ENCODE assay signal across 20 mouse cellular contexts in genomic region chr19:38729264-38729663, GRCm38 (mm10).
A peak's percentile ranks its signal among the peaks of the same experiment; 100 is the strongest.
DNase-seq lines count a peak whose midpoint lies in the region; ATAC-seq and TF ChIP-seq lines count a peak whose summit lies in the region.
"Had no signal": no experiment of that assay in that cellular context is flagged by ENCODE, and none has a peak within 500 bp of the region (broad histone marks: within the 10 kb centered on the region; RNA-seq: fewer than 3 reads in every experiment).

No protein-coding gene starts in this region.

- H3K4me2 ChIP-seq in forebrain, embryonic 11.5 days (ENCODE audit: low read depth, low read length, severe bottlenecking) = no peak overlapping the region
- no peak overlapping the region for H3K4me2 ChIP-seq in neural tube, embryonic 13.5 days
- H3K4me2 ChIP-seq in hindbrain, embryonic 15.5 days = no peak overlapping the region
- no peak overlapping the region for H3K4me2 ChIP-seq in midbrain, postnatal 0 days (ENCODE audit: low read depth, low read length, poor library complexity, severe bottlenecking)
- H3K4me2 ChIP-seq: embryonic facial prominence, embryonic 12.5 days; limb, embryonic 15.5 days; lung, embryonic 15.5 days; neural tube, embryonic 12.5 days had no signal

- peak; percentile 25 for DNase-seq in forebrain, embryonic 10.5 days (ENCODE audit: extremely low spot score, low spot score)
- no peak for DNase-seq in forebrain, embryonic 11.5 days (ENCODE audit: low spot score)
- DNase-seq in neural tube, embryonic 10.5 days (ENCODE audit: extremely low spot score, low spot score) = no peak
- DNase-seq in midbrain, postnatal 0 days (ENCODE audit: low spot score) = peak; percentile 66
- no peak for DNase-seq in thymus, postnatal 14 days
- DNase-seq in ovary, postnatal 10 days (ENCODE audit: low spot score) = no peak
- DNase-seq: cerebellum, postnatal 10 days; heart, postnatal 36 days; kidney, adult 18-20 months; kidney, postnatal 36 days; thymus, postnatal 25 days had no signal

- H3K27me3 ChIP-seq in forebrain, embryonic 10.5 days (ENCODE audit: poor library complexity, severe bottlenecking) = no peaks in the 10 kb centered on the region
- H3K27me3 ChIP-seq in forebrain, embryonic 11.5 days (ENCODE audit: control insufficient read depth, insufficient read depth, low read length) = no peaks in the 10 kb centered on the region
- no peaks in the 10 kb centered on the region for H3K27me3 ChIP-seq in neural tube, embryonic 13.5 days
- H3K27me3 ChIP-seq in hindbrain, embryonic 15.5 days = no peaks in the 10 kb centered on the region
- no peaks in the 10 kb centered on the region for H3K27me3 ChIP-seq in midbrain, postnatal 0 days (ENCODE audit: insufficient read depth, low read length)
- H3K27me3 ChIP-seq: CH12.LX; embryonic facial prominence, embryonic 12.5 days; limb, embryonic 15.5 days; lung, embryonic 15.5 days; megakaryocyte, embryonic 14.5 days; neural tube, embryonic 12.5 days had no signal

- H3K4me1 ChIP-seq in forebrain, embryonic 10.5 days = peaks cover 13% of the 10 kb centered on the region
- H3K4me1 ChIP-seq in forebrain, embryonic 11.5 days (replicated peaks; ENCODE audit: control insufficient read depth, insufficient read depth, low read length) = no peaks in the 10 kb centered on the region
- no peaks in the 10 kb centered on the region for H3K4me1 ChIP-seq in neural tube, embryonic 13.5 days (replicated peaks)
- peaks cover 7% of the 10 kb centered on the region for H3K4me1 ChIP-seq in hindbrain, embryonic 15.5 days (replicated peaks)
- H3K4me1 ChIP-seq in midbrain, postnatal 0 days (ENCODE audit: insufficient read depth, low read length) = no peaks in the 10 kb centered on the region
- H3K4me1 ChIP-seq: embryonic facial prominence, embryonic 12.5 days; heart, embryonic 10.5 days; lung, embryonic 15.5 days; megakaryocyte, embryonic 14.5 days; neural tube, embryonic 12.5 days had no signal

- H3K9ac ChIP-seq in forebrain, embryonic 11.5 days (ENCODE audit: low read length) = no peak overlapping the region
- H3K9ac ChIP-seq in neural tube, embryonic 13.5 days = no peak overlapping the region
- no peak overlapping the region for H3K9ac ChIP-seq in hindbrain, embryonic 15.5 days
- no peak overlapping the region for H3K9ac ChIP-seq in midbrain, postnatal 0 days (replicated peaks; ENCODE audit: low read length, poor library complexity, severe bottlenecking)
- H3K9ac ChIP-seq: embryonic facial prominence, embryonic 12.5 days; limb, embryonic 15.5 days; lung, embryonic 15.5 days; neural tube, embryonic 12.5 days had no signal

- no peaks in the 10 kb centered on the region for H3K36me3 ChIP-seq in forebrain, embryonic 10.5 days (replicated peaks)
- H3K36me3 ChIP-seq in forebrain, embryonic 11.5 days (ENCODE audit: control insufficient read depth, insufficient read depth, low read length) = no peaks in the 10 kb centered on the region
- 0 out of 2 replicates have a peak, but pooled peaks cover 16% of the 10 kb centered on the region for H3K36me3 ChIP-seq in neural tube, embryonic 13.5 days
- H3K36me3 ChIP-seq in hindbrain, embryonic 15.5 days = 0 out of 2 replicates have a peak, but pooled peaks cover 3% of the 10 kb centered on the region
- H3K36me3 ChIP-seq in midbrain, postnatal 0 days (ENCODE audit: insufficient read depth, low read length) = no peaks in the 10 kb centered on the region
- H3K36me3 ChIP-seq: embryonic facial prominence, embryonic 12.5 days; heart, embryonic 10.5 days; lung, embryonic 15.5 days had no signal

- ATAC-seq in forebrain, embryonic 11.5 days (replicated peaks; ENCODE audit: low FRiP score) = no peak
- ATAC-seq in neural tube, embryonic 13.5 days (ENCODE audit: low read depth) = 0 out of 2 replicates have a peak, but pooled peaks have one; percentile 65
- ATAC-seq in hindbrain, embryonic 15.5 days (ENCODE audit: low FRiP score, low read depth) = peak; percentile 73; the same call in 1 of the 2 replicates
- peak; percentile 78; the same call in 1 of the 2 replicates for ATAC-seq in midbrain, postnatal 0 days (ENCODE audit: low FRiP score)

- 21% methylated on average over 3 of the region's 3 CpGs for WGBS in forebrain, embryonic 10.5 days
- WGBS in forebrain, embryonic 11.5 days = 15% methylated on average over 3 of the region's 3 CpGs
- 24% methylated on average over 3 of the region's 3 CpGs for WGBS in neural tube, embryonic 13.5 days
- WGBS in hindbrain, embryonic 15.5 days = 6% methylated on average over 3 of the region's 3 CpGs
- WGBS in midbrain, postnatal 0 days = 7% methylated on average over 3 of the region's 3 CpGs

- H3K4me3 ChIP-seq in forebrain, embryonic 10.5 days = no peak overlapping the region
- H3K4me3 ChIP-seq in forebrain, embryonic 11.5 days (ENCODE audit: low read depth, low read length) = no peak overlapping the region
- H3K4me3 ChIP-seq in neural tube, embryonic 13.5 days = no peak overlapping the region
- no peak overlapping the region for H3K4me3 ChIP-seq in hindbrain, embryonic 15.5 days
- no peak overlapping the region for H3K4me3 ChIP-seq in midbrain, postnatal 0 days (ENCODE audit: low read depth, low read length)
- H3K4me3 ChIP-seq: embryonic facial prominence, embryonic 12.5 days; heart, embryonic 10.5 days; limb, embryonic 15.5 days; lung, embryonic 15.5 days; megakaryocyte, embryonic 14.5 days; neural tube, embryonic 12.5 days had no signal

- H3K9me3 ChIP-seq in forebrain, embryonic 10.5 days = no peaks in the 10 kb centered on the region
- H3K9me3 ChIP-seq in forebrain, embryonic 11.5 days (ENCODE audit: control insufficient read depth, low read length) = no peaks in the 10 kb centered on the region
- H3K9me3 ChIP-seq in neural tube, embryonic 13.5 days = peaks cover 6% of the 10 kb centered on the region; the same call in 1 of the 2 replicates
- no peaks in the 10 kb centered on the region for H3K9me3 ChIP-seq in hindbrain, embryonic 15.5 days
- H3K9me3 ChIP-seq in midbrain, postnatal 0 days (ENCODE audit: low read length) = no peaks in the 10 kb centered on the region
- H3K9me3 ChIP-seq: embryonic facial prominence, embryonic 12.5 days; heart, embryonic 10.5 days; limb, embryonic 15.5 days; lung, embryonic 15.5 days; megakaryocyte, embryonic 14.5 days; neural tube, embryonic 12.5 days had no signal

- no peak for TF ChIP-seq CTCF in midbrain, postnatal 0 days (IDR thresholded peaks at IDR 0.05)

- no peak overlapping the region for H3K27ac ChIP-seq in forebrain, embryonic 10.5 days
- no peak overlapping the region for H3K27ac ChIP-seq in forebrain, embryonic 11.5 days (ENCODE audit: low read depth, low read length)
- H3K27ac ChIP-seq in neural tube, embryonic 13.5 days (replicated peaks) = 0 out of 2 replicates have a peak overlapping the region, but pooled peaks have one; percentile 57
- no peak overlapping the region for H3K27ac ChIP-seq in hindbrain, embryonic 15.5 days (replicated peaks)
- no peak overlapping the region for H3K27ac ChIP-seq in midbrain, postnatal 0 days (ENCODE audit: low read depth, low read length)
- H3K27ac ChIP-seq: embryonic facial prominence, embryonic 12.5 days; heart, embryonic 10.5 days; limb, embryonic 15.5 days; lung, embryonic 15.5 days; neural tube, embryonic 12.5 days had no signal

Comparison
In these comparisons a context has a peak if more than half of its experiments do, and no peak if none do; other contexts are left out.
1. DNase-seq: peak in forebrain, embryonic 10.5 days (single experiment) and midbrain, postnatal 0 days (single experiment); none in forebrain, embryonic 11.5 days (single experiment), neural tube, embryonic 10.5 days (single experiment), thymus, postnatal 14 days (single experiment) and ovary, postnatal 10 days (single experiment).